Mouse (Mus musculus): ENCODE data around the gene Fzd4. TPM values are rescaled to one million over a fixed set of nuclear protein-coding genes. Genes with fewer than 3 reads are reported as not detected.

The Fzd4 gene
- polyA plus RNA-seq, 1 experiment from 2014 or later = 4.4 TPM

GRCm38 (mm10) chr7:89371623-89372295, 32.4 kb upstream of the Fzd4 start:
- H3K4me3 ChIP-seq (ENCODE audit: low read depth, low read length) = no peak overlapping the region
- no peaks in the 10 kb centered on the region for H3K4me1 ChIP-seq (ENCODE audit: control insufficient read depth, insufficient read depth, low read length)
- no peaks in the 10 kb centered on the region for H3K9me3 ChIP-seq (ENCODE audit: control insufficient read depth, low read length)
- WGBS = 69% methylated on average over 6 of the region's 6 CpGs
- H3K36me3 ChIP-seq (ENCODE audit: control insufficient read depth, insufficient read depth, low read length) = no peaks in the 10 kb centered on the region
- no peaks in the 10 kb centered on the region for H3K27me3 ChIP-seq (ENCODE audit: control insufficient read depth, insufficient read depth, low read length)
- ATAC-seq (ENCODE audit: insufficient read depth, low FRiP score, low TSS enrichment) = no peak
- H3K27ac ChIP-seq (ENCODE audit: low read depth, low read length) = no peak overlapping the region
- H3K4me2 ChIP-seq (ENCODE audit: low read depth) = no peak overlapping the region
- no peak for DNase-seq (ENCODE audit: low spot score)
- H3K9ac ChIP-seq (ENCODE audit: low read length) = no peak overlapping the region

GRCm38 (mm10) chr7:89380935-89381705, 23.0 kb upstream of the Fzd4 start:
- Histone ChIP-seq H3K36me3 (ENCODE audit: control insufficient read depth, insufficient read depth, low read length) (no peaks in the 10 kb centered on the region), H3K4me3 (ENCODE audit: low read depth, low read length) (no peak overlapping the region), H3K4me2 (ENCODE audit: low read depth) (no peak overlapping the region), H3K4me1 (ENCODE audit: control insufficient read depth, insufficient read depth, low read length) (no peaks in the 10 kb centered on the region), H3K9me3 (ENCODE audit: control insufficient read depth, low read length) (no peaks in the 10 kb centered on the region), H3K9ac (ENCODE audit: low read length) (no peak overlapping the region), H3K27me3 (ENCODE audit: control insufficient read depth, insufficient read depth, low read length) (no peaks in the 10 kb centered on the region), H3K27ac (ENCODE audit: low read depth, low read length) (no peak overlapping the region)
- DNase-seq (ENCODE audit: low spot score) = no peak
- no peak for ATAC-seq (ENCODE audit: insufficient read depth, low FRiP score, low TSS enrichment)
- 47% methylated on average over 7 of the region's 7 CpGs for WGBS

GRCm38 (mm10) chr7:89382892-89383291, 21.3 kb upstream of the Fzd4 start:
- no peak overlapping the region for H3K9ac ChIP-seq (ENCODE audit: low read length)
- no peaks in the 10 kb centered on the region for H3K27me3 ChIP-seq (ENCODE audit: control insufficient read depth, insufficient read depth, low read length)
- DNase-seq (ENCODE audit: low spot score) (no peak), ATAC-seq (ENCODE audit: insufficient read depth, low FRiP score, low TSS enrichment) (no peak)
- H3K4me3 ChIP-seq (ENCODE audit: low read depth, low read length) = no peak overlapping the region
- WGBS = 89% methylated on average over 3 of the region's 3 CpGs
- H3K4me1 ChIP-seq (ENCODE audit: control insufficient read depth, insufficient read depth, low read length) = no peaks in the 10 kb centered on the region
- no peak overlapping the region for H3K4me2 ChIP-seq (ENCODE audit: low read depth)
- no peaks in the 10 kb centered on the region for H3K36me3 ChIP-seq (ENCODE audit: control insufficient read depth, insufficient read depth, low read length)
- no peaks in the 10 kb centered on the region for H3K9me3 ChIP-seq (ENCODE audit: control insufficient read depth, low read length)
- no peak overlapping the region for H3K27ac ChIP-seq (ENCODE audit: low read depth, low read length)

- DNase-seq (ENCODE audit: low spot score) (no peak), ATAC-seq (ENCODE audit: insufficient read depth, low FRiP score, low TSS enrichment) (no peak)
- Histone ChIP-seq H3K9me3 (ENCODE audit: control insufficient read depth, low read length) (no peaks in the 10 kb centered on the region), H3K4me2 (ENCODE audit: low read depth) (no peak overlapping the region), H3K27me3 (ENCODE audit: control insufficient read depth, insufficient read depth, low read length) (no peaks in the 10 kb centered on the region), H3K4me1 (ENCODE audit: control insufficient read depth, insufficient read depth, low read length) (no peaks in the 10 kb centered on the region), H3K36me3 (ENCODE audit: control insufficient read depth, insufficient read depth, low read length) (no peaks in the 10 kb centered on the region), H3K4me3 (ENCODE audit: low read depth, low read length) (no peak overlapping the region), H3K9ac (ENCODE audit: low read length) (no peak overlapping the region), H3K27ac (ENCODE audit: low read depth, low read length) (no peak overlapping the region)
- WGBS = 90% methylated on average over 3 of the region's 3 CpGs
These were observed 15.2 kb upstream of the Fzd4 start for GRCm38 (mm10) chr7:89388981-89389380.

GRCm38 (mm10) chr7:89390660-89391059, 13.5 kb upstream of the Fzd4 start:
- no peaks in the 10 kb centered on the region for H3K4me1 ChIP-seq (ENCODE audit: control insufficient read depth, insufficient read depth, low read length)

GRCm38 (mm10) chr7:89391281-89391680, 12.9 kb upstream of the Fzd4 start:
- no peak for ATAC-seq (ENCODE audit: insufficient read depth, low FRiP score, low TSS enrichment)
- DNase-seq (ENCODE audit: low spot score) = no peak
- Histone ChIP-seq H3K9me3 (ENCODE audit: control insufficient read depth, low read length) (no peaks in the 10 kb centered on the region), H3K27me3 (ENCODE audit: control insufficient read depth, insufficient read depth, low read length) (no peaks in the 10 kb centered on the region), H3K4me2 (ENCODE audit: low read depth) (no peak overlapping the region), H3K4me3 (ENCODE audit: low read depth, low read length) (no peak overlapping the region), H3K9ac (ENCODE audit: low read length) (no peak overlapping the region), H3K4me1 (ENCODE audit: control insufficient read depth, insufficient read depth, low read length) (no peaks in the 10 kb centered on the region), H3K36me3 (ENCODE audit: control insufficient read depth, insufficient read depth, low read length) (no peaks in the 10 kb centered on the region), H3K27ac (ENCODE audit: low read depth, low read length) (no peak overlapping the region)
- 82% methylated on average over 3 of the region's 3 CpGs for WGBS

More at GRCm38 (mm10) chr7:89390660-89391059, 13.5 kb upstream of the Fzd4 start:
- no peak overlapping the region for H3K4me3 ChIP-seq (ENCODE audit: low read depth, low read length)
- WGBS = 71% methylated on average over 2 of the region's 2 CpGs
- no peaks in the 10 kb centered on the region for H3K27me3 ChIP-seq (ENCODE audit: control insufficient read depth, insufficient read depth, low read length)
- ATAC-seq (ENCODE audit: insufficient read depth, low FRiP score, low TSS enrichment) = no peak
- H3K9ac ChIP-seq (ENCODE audit: low read length) = no peak overlapping the region
- no peak overlapping the region for H3K27ac ChIP-seq (ENCODE audit: low read depth, low read length)
- H3K4me2 ChIP-seq (ENCODE audit: low read depth) = no peak overlapping the region
- DNase-seq (ENCODE audit: low spot score) = no peak
- H3K9me3 ChIP-seq (ENCODE audit: control insufficient read depth, low read length) = no peaks in the 10 kb centered on the region
- no peaks in the 10 kb centered on the region for H3K36me3 ChIP-seq (ENCODE audit: control insufficient read depth, insufficient read depth, low read length)

- H3K27ac ChIP-seq (ENCODE audit: low read depth, low read length) = no peak overlapping the region
- WGBS = 80% methylated on average over 4 of the region's 4 CpGs
- no peak for ATAC-seq (ENCODE audit: insufficient read depth, low FRiP score, low TSS enrichment)
These were observed 12.3 kb upstream of the Fzd4 start for GRCm38 (mm10) chr7:89391831-89392230.

GRCm38 (mm10) chr7:89392388-89392787, 11.8 kb upstream of the Fzd4 start:
- Histone ChIP-seq H3K27ac (ENCODE audit: low read depth, low read length) (no peak overlapping the region), H3K4me3 (ENCODE audit: low read depth, low read length) (no peak overlapping the region), H3K9ac (ENCODE audit: low read length) (no peak overlapping the region), H3K36me3 (ENCODE audit: control insufficient read depth, insufficient read depth, low read length) (no peaks in the 10 kb centered on the region), H3K9me3 (ENCODE audit: control insufficient read depth, low read length) (no peaks in the 10 kb centered on the region), H3K4me1 (ENCODE audit: control insufficient read depth, insufficient read depth, low read length) (no peaks in the 10 kb centered on the region), H3K4me2 (ENCODE audit: low read depth) (no peak overlapping the region), H3K27me3 (ENCODE audit: control insufficient read depth, insufficient read depth, low read length) (no peaks in the 10 kb centered on the region)
- DNase-seq (ENCODE audit: low spot score) (no peak), ATAC-seq (ENCODE audit: insufficient read depth, low FRiP score, low TSS enrichment) (no peak)
- 80% methylated on average over 4 of the region's 4 CpGs for WGBS

More at GRCm38 (mm10) chr7:89391831-89392230, 12.3 kb upstream of the Fzd4 start:
- no peaks in the 10 kb centered on the region for H3K9me3 ChIP-seq (ENCODE audit: control insufficient read depth, low read length)
- H3K4me2 ChIP-seq (ENCODE audit: low read depth) = no peak overlapping the region
- no peaks in the 10 kb centered on the region for H3K4me1 ChIP-seq (ENCODE audit: control insufficient read depth, insufficient read depth, low read length)
- no peak overlapping the region for H3K9ac ChIP-seq (ENCODE audit: low read length)
- H3K27me3 ChIP-seq (ENCODE audit: control insufficient read depth, insufficient read depth, low read length) = no peaks in the 10 kb centered on the region
- no peak for DNase-seq (ENCODE audit: low spot score)
- H3K36me3 ChIP-seq (ENCODE audit: control insufficient read depth, insufficient read depth, low read length) = no peaks in the 10 kb centered on the region
- H3K4me3 ChIP-seq (ENCODE audit: low read depth, low read length) = no peak overlapping the region

- H3K36me3 ChIP-seq (ENCODE audit: control insufficient read depth, insufficient read depth, low read length) = no peaks in the 10 kb centered on the region
- ATAC-seq (ENCODE audit: insufficient read depth, low FRiP score, low TSS enrichment) = no peak
- no peak overlapping the region for H3K27ac ChIP-seq (ENCODE audit: low read depth, low read length)
- H3K4me2 ChIP-seq (ENCODE audit: low read depth) = no peak overlapping the region
- H3K4me3 ChIP-seq (ENCODE audit: low read depth, low read length) = no peak overlapping the region
- DNase-seq (ENCODE audit: low spot score) = no peak
- no peaks in the 10 kb centered on the region for H3K27me3 ChIP-seq (ENCODE audit: control insufficient read depth, insufficient read depth, low read length)
- no peaks in the 10 kb centered on the region for H3K9me3 ChIP-seq (ENCODE audit: control insufficient read depth, low read length)
- no peak overlapping the region for H3K9ac ChIP-seq (ENCODE audit: low read length)
- WGBS = 93% methylated on average over 1 of the region's 1 CpGs
- no peaks in the 10 kb centered on the region for H3K4me1 ChIP-seq (ENCODE audit: control insufficient read depth, insufficient read depth, low read length)
These were observed 11.3 kb upstream of the Fzd4 start for GRCm38 (mm10) chr7:89392825-89393224.
